In the genomic region with DNA sequence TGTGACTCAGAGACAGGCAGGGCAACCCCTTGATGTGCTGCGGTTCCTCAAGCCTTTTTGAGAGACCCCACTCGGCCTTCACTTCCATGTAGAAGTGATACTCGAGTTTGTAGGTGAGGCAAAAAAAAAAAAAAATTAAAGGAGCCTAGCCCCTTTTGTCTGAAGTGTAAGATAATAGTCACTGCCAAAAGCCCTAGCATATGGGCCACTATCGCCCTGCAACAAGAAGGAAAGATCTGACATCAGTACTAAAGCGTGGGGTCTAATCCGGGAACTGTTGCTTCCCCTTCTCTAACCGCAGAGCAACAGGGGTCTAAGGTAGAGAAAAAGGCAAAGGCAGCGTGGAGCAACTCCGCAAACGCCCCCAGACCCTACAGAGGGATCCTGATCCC, we compare ENCODE assay signal across 8 mouse cellular contexts. TPM values are rescaled to one million over a fixed set of nuclear protein-coding genes. Genes with fewer than 3 reads are reported as not detected.
DNase-seq lines count a peak whose midpoint lies in the region; ATAC-seq and TF ChIP-seq lines count a peak whose summit lies in the region.

No protein-coding gene starts in this region.

- peaks cover 33% of the 10 kb centered on the region for H3K4me1 ChIP-seq in embryonic facial prominence, embryonic 13.5 days
- H3K4me1 ChIP-seq in intestine, postnatal 0 days (replicated peaks; ENCODE audit: control insufficient read depth, insufficient read depth, low read length) = peaks cover 3% of the 10 kb centered on the region; the same call in 1 of the 2 replicates
- peaks cover 40% of the 10 kb centered on the region for H3K4me1 ChIP-seq in neural tube, embryonic 13.5 days (replicated peaks)

- ATAC-seq in embryonic facial prominence, embryonic 13.5 days (ENCODE audit: insufficient number of reproducible peaks, insufficient read depth, low FRiP score, low TSS enrichment, low read depth) = no peak
- ATAC-seq in intestine, postnatal 0 days = no peak
- no peak for ATAC-seq in neural tube, embryonic 13.5 days (ENCODE audit: low read depth)

- no peaks in the 10 kb centered on the region for H3K9me3 ChIP-seq in embryonic facial prominence, embryonic 13.5 days
- no peaks in the 10 kb centered on the region for H3K9me3 ChIP-seq in intestine, postnatal 0 days (ENCODE audit: control insufficient read depth)
- no peaks in the 10 kb centered on the region for H3K9me3 ChIP-seq in neural tube, embryonic 13.5 days

- DNase-seq in layer of hippocampus, adult 2 months (ENCODE audit: low spot score in 2 of 2) = no peak
- no peak for DNase-seq in layer of hippocampus, adult 9-11 months
- DNase-seq in adrenal gland, postnatal 4 days (ENCODE audit: low spot score in 2 of 2) = no peak
- DNase-seq in Muller cell, postnatal 12 days (ENCODE audit: inconsistent ontology term) = no peak
- no peak for DNase-seq in thymus, postnatal 4 days

- H3K27ac ChIP-seq in layer of hippocampus, adult 2 months = peak overlapping the region; percentile 90; the same call in 1 of the 2 replicates
- H3K27ac ChIP-seq in embryonic facial prominence, embryonic 13.5 days = peak overlapping the region; percentile 98
- no peak overlapping the region for H3K27ac ChIP-seq in intestine, postnatal 0 days (ENCODE audit: low read depth, low read length)
- peak overlapping the region; percentile 90 for H3K27ac ChIP-seq in neural tube, embryonic 13.5 days (replicated peaks)

- H3K36me3 ChIP-seq in embryonic facial prominence, embryonic 13.5 days = peaks cover 22% of the 10 kb centered on the region
- H3K36me3 ChIP-seq in intestine, postnatal 0 days (ENCODE audit: control insufficient read depth, insufficient read depth) = no peaks in the 10 kb centered on the region
- peaks cover 15% of the 10 kb centered on the region for H3K36me3 ChIP-seq in neural tube, embryonic 13.5 days

- peak overlapping the region; percentile 84 for H3K4me2 ChIP-seq in embryonic facial prominence, embryonic 13.5 days
- peak overlapping the region; percentile 98 for H3K4me2 ChIP-seq in intestine, postnatal 0 days (replicated peaks; ENCODE audit: low read depth)
- peak overlapping the region; percentile 82 for H3K4me2 ChIP-seq in neural tube, embryonic 13.5 days

- 9% methylated on average over 10 of the region's 10 CpGs for WGBS in embryonic facial prominence, embryonic 13.5 days
- WGBS in intestine, postnatal 0 days = 53% methylated on average over 10 of the region's 10 CpGs
- 9% methylated on average over 10 of the region's 10 CpGs for WGBS in neural tube, embryonic 13.5 days

- H3K27me3 ChIP-seq in embryonic facial prominence, embryonic 13.5 days = no peaks in the 10 kb centered on the region
- no peaks in the 10 kb centered on the region for H3K27me3 ChIP-seq in intestine, postnatal 0 days (replicated peaks; ENCODE audit: control insufficient read depth, insufficient read depth, low read length)
- H3K27me3 ChIP-seq in neural tube, embryonic 13.5 days = no peaks in the 10 kb centered on the region

- H3K4me3 ChIP-seq in layer of hippocampus, adult 2 months = peak overlapping the region; percentile 69
- H3K4me3 ChIP-seq in embryonic facial prominence, embryonic 13.5 days = peak overlapping the region; percentile 77
- peak overlapping the region; percentile 70 for H3K4me3 ChIP-seq in intestine, postnatal 0 days (ENCODE audit: low read depth, low read length)
- H3K4me3 ChIP-seq in neural tube, embryonic 13.5 days = peak overlapping the region; percentile 74

- no peak for TF ChIP-seq CTCF in layer of hippocampus, adult 2 months (conservative IDR thresholded peaks at IDR 0.05)
- TF ChIP-seq CTCF in intestine, postnatal 0 days (IDR thresholded peaks at IDR 0.05; ENCODE audit: low read depth) = no peak

- peak overlapping the region; percentile 91 for H3K9ac ChIP-seq in embryonic facial prominence, embryonic 13.5 days
- H3K9ac ChIP-seq in intestine, postnatal 0 days (ENCODE audit: low read depth, low read length) = peak overlapping the region; percentile 68; the same call in 1 of the 2 replicates
- peak overlapping the region; percentile 83 for H3K9ac ChIP-seq in neural tube, embryonic 13.5 days

RNA-seq across cellular contexts. Expression of a gene that starts 0.7 kb away (rescaled TPM):
- 10 to 100 TPM; 27.9 to 32.2 TPM for total RNA-seq in layer of hippocampus, adult 2 months (2021)
- polyA plus RNA-seq in embryonic facial prominence, embryonic 13.5 days (2015; fragmentation: Nextera tagmentation; extraction: Ambion mirVana) = 165 and 167 TPM in 2 replicates
- polyA plus RNA-seq in intestine, postnatal 0 days (2015; fragmentation: Nextera tagmentation; extraction: Ambion mirVana) = 18.2 and 19.7 TPM in 2 replicates
- 69.0 and 72.9 TPM in 2 replicates for polyA plus RNA-seq in neural tube, embryonic 13.5 days (2015; fragmentation: Nextera tagmentation; extraction: Ambion mirVana)
- total RNA-seq in adrenal gland, postnatal 4 days (2021) = 100 to 1,000 TPM; 102 to 110 TPM

RNA-seq across cellular contexts. Expression of a gene that starts 31.6 kb away (rescaled TPM):
- total RNA-seq in layer of hippocampus, adult 2 months (2021) = 1 to 10 TPM in 1 of 2 experiments, under 1 TPM in 1; 0.34 to 1.4 TPM
- 0.44 and 1.1 TPM in 2 replicates for polyA plus RNA-seq in embryonic facial prominence, embryonic 13.5 days (2015; fragmentation: Nextera tagmentation; extraction: Ambion mirVana)
- polyA plus RNA-seq in intestine, postnatal 0 days (2015; fragmentation: Nextera tagmentation; extraction: Ambion mirVana) = 221 and 224 TPM in 2 replicates
- polyA plus RNA-seq in neural tube, embryonic 13.5 days (2015; fragmentation: Nextera tagmentation; extraction: Ambion mirVana) = not detected in 2 replicates
- 1 to 10 TPM; 1.6 to 3.6 TPM for total RNA-seq in adrenal gland, postnatal 4 days (2021)

RNA-seq across cellular contexts. Expression of a gene that starts 36.7 kb away (rescaled TPM):
- total RNA-seq in layer of hippocampus, adult 2 months (2021) = 10 to 100 TPM; 46.5 to 46.8 TPM
- polyA plus RNA-seq in embryonic facial prominence, embryonic 13.5 days (2015; fragmentation: Nextera tagmentation; extraction: Ambion mirVana) = 31.1 and 36.0 TPM in 2 replicates
- polyA plus RNA-seq in intestine, postnatal 0 days (2015; fragmentation: Nextera tagmentation; extraction: Ambion mirVana) = 11.9 and 12.5 TPM in 2 replicates
- 32.3 and 32.5 TPM in 2 replicates for polyA plus RNA-seq in neural tube, embryonic 13.5 days (2015; fragmentation: Nextera tagmentation; extraction: Ambion mirVana)
- 10 to 100 TPM; 84.4 to 84.6 TPM for total RNA-seq in adrenal gland, postnatal 4 days (2021)

RNA-seq across cellular contexts. Expression of a gene that starts 58.4 kb away (rescaled TPM):
- not detected for total RNA-seq in layer of hippocampus, adult 2 months (2021)
- not detected in 2 replicates for polyA plus RNA-seq in embryonic facial prominence, embryonic 13.5 days (2015; fragmentation: Nextera tagmentation; extraction: Ambion mirVana)
- not detected in 2 replicates for polyA plus RNA-seq in intestine, postnatal 0 days (2015; fragmentation: Nextera tagmentation; extraction: Ambion mirVana)
- polyA plus RNA-seq in neural tube, embryonic 13.5 days (2015; fragmentation: Nextera tagmentation; extraction: Ambion mirVana) = not detected in 2 replicates
- total RNA-seq in adrenal gland, postnatal 4 days (2021) = not detected

Comparison
In these comparisons a context has a peak if more than half of its experiments do, and no peak if none do; other contexts are left out.
1. RNA of a gene that starts 31.6 kb away (polyA plus RNA-seq): 221 to 224 TPM in intestine, postnatal 0 days; 0.44 to 1.1 TPM in embryonic facial prominence, embryonic 13.5 days and not detected in neural tube, embryonic 13.5 days; every median in the first group is over 100 times any median in the second.
2. Peak in every context shown above with its lines, with median percentiles within 50 percentile points of each other: H3K4me3 ChIP-seq, H3K4me2 ChIP-seq and H3K9ac ChIP-seq.